Mouse (Mus musculus) forebrain, embryonic 12.5 days (tissue): ENCODE data around the gene Aldh1l1. TPM values are rescaled to one million over a fixed set of nuclear protein-coding genes. Genes with fewer than 3 reads are reported as not detected.

Source experiments
- ATAC-seq: fragments of 200-750 bp; cut with Nextera tagmentation; 2 replicates; pipeline ENCODE4 v1.8.0; 2017; ENCODE audit warnings: moderate TSS enrichment; ENCODE audit not compliant: low FRiP score
- H3K27ac ChIP-seq: fragments of 300-500 bp; sonication (generic); 2 replicates; pipeline ENCODE4 v1.5.1; 2016; ENCODE audit warnings: mild to moderate bottlenecking
- H3K27me3 ChIP-seq: fragments of 300-500 bp; sonication (generic); 2 replicates; pipeline ENCODE4 v1.6.1; 2016; ENCODE audit warnings: mild to moderate bottlenecking
- H3K36me3 ChIP-seq: fragments of 300-500 bp; sonication (generic); replicated peaks from 2 replicates; pipeline ENCODE4 v1.6.1; 2016; ENCODE audit warnings: mild to moderate bottlenecking
- H3K4me1 ChIP-seq: fragments of 300-500 bp; sonication (generic); 2 replicates; pipeline ENCODE4 v1.6.1; 2016
- H3K4me2 ChIP-seq: fragments of 300-500 bp; sonication (generic); 2 replicates; pipeline ENCODE4 v1.6.1; 2016; ENCODE audit warnings: mild to moderate bottlenecking, moderate library complexity
- H3K4me3 ChIP-seq: fragments of 300-500 bp; sonication (generic); replicated peaks from 2 replicates; pipeline ENCODE4 v1.5.1; 2016; ENCODE audit warnings: mild to moderate bottlenecking
- H3K9ac ChIP-seq: fragments of 300-500 bp; sonication (generic); 2 replicates; pipeline ENCODE4 v1.6.1; 2016; ENCODE audit warnings: mild to moderate bottlenecking
- H3K9me3 ChIP-seq: fragments of 300-500 bp; sonication (generic); 2 replicates; pipeline ENCODE4 v1.6.1; 2016
- WGBS: fragments of 180-500 bp; shearing (Covaris S2); methylation state at CpG from one replicate; pipeline ENCODE4 v1.1.7; 2016; 5-methylcytosine and 5-hydroxymethylcytosine counted together
- polyA plus RNA-seq: library from polyadenylated mRNA; unstranded; fragments of >200 nt; fragmentation: Nextera tagmentation; extraction: Ambion mirVana; gene quantifications from 2 replicates; pipeline ENCODE4 v1.2.1, GENCODE M21; 2016

Aldh1l1 gene
- polyA plus RNA-seq, 1 experiment from 2014 or later = 2.0 TPM

DNA sequence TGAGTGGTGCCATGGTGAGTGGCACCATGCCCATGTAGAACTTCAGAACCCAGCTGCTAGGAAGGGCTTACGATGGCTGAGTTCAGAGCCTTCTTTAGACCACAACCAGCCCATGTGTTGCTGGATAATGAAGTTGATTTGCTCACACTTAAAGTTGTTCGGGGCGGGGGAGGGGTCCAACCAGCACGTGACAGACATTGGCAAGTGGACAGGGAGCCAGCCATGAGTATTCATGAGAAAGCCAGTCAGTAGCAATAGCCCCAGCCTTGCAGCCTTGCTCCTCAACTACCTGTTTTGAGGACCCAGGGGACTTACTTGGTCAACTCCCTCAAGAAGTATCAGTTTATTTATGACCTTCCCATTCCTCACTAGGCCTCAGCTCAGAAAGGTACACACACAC, 158.7 kb downstream of the Aldh1l1 start:
- no peaks in the 10 kb centered on the region for H3K9me3 ChIP-seq
- no peaks in the 10 kb centered on the region for H3K36me3 ChIP-seq
- WGBS = 79% methylated on average over 4 of the region's 4 CpGs
- no peaks in the 10 kb centered on the region for H3K27me3 ChIP-seq
- H3K4me3 ChIP-seq = no peak overlapping the region
- H3K9ac ChIP-seq = no peak overlapping the region
- H3K27ac ChIP-seq = no peak overlapping the region
- ATAC-seq = no peak
- no peak overlapping the region for H3K4me2 ChIP-seq
- peaks cover 8% of the 10 kb centered on the region; the same call in 1 of the 2 replicates for H3K4me1 ChIP-seq

DNA sequence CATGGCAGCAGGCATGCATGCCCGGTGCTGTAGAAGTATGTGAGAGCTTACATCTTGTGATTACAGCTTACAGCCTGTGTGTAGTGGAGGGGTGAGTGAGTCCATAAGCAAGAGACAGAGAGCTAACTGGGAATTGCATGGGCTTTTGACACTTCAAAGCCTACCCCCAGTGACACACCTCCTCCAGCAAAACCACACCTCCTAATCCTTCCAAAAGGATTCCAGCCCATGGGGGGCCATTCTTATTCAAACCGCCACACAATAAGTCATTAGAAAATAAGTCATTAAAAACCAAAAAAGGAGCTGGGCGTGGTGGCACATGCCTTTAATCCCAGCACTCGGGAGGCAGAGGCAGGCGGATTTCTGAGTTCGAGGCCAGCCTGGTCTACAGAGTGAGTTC, 162.2 kb downstream of the Aldh1l1 start:
- no peak for ATAC-seq
- H3K27me3 ChIP-seq = no peaks in the 10 kb centered on the region
- H3K9ac ChIP-seq = no peak overlapping the region
- H3K4me3 ChIP-seq = no peak overlapping the region
- no peaks in the 10 kb centered on the region for H3K9me3 ChIP-seq
- H3K4me2 ChIP-seq = no peak overlapping the region
- WGBS = 86% methylated on average over 6 of the region's 6 CpGs
- H3K36me3 ChIP-seq = no peaks in the 10 kb centered on the region
- no peak overlapping the region for H3K27ac ChIP-seq
- H3K4me1 ChIP-seq = peaks cover 8% of the 10 kb centered on the region; the same call in 1 of the 2 replicates

DNA sequence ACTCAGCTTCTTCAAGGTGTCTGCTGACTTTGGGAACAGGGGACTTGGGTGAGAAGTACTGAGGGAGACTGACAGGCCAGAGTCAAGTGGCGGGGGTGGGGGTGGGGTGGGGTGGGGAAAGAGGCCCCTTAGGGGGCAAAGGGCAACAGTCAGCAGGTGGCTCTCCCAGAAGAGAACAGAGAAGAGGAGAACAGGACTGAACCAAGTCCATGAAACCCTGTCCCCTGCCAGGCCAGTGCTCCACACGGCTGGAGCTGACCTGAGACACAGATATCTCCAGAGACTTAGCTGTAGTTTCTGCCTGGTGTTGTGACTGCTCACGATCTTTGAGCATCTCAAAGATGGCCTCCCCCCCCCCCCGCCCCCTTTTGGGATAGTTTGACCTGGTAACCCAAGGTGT, 163.1 kb downstream of the Aldh1l1 start:
- Histone ChIP-seq H3K36me3 (no peaks in the 10 kb centered on the region), H3K27ac (no peak overlapping the region), H3K9ac (no peak overlapping the region), H3K27me3 (no peaks in the 10 kb centered on the region), H3K9me3 (no peaks in the 10 kb centered on the region), H3K4me2 (no peak overlapping the region), H3K4me3 (no peak overlapping the region), H3K4me1 (peaks cover 8% of the 10 kb centered on the region; the same call in 1 of the 2 replicates)
- ATAC-seq = no peak
- 72% methylated on average over 4 of the region's 4 CpGs for WGBS

Other genes with a start within 250 kb of the Aldh1l1 start
- gene Vmn1r54, start 240.1 kb upstream of the Aldh1l1 start, polyA plus RNA-seq = not detected in 2 replicates
- gene BC048671, start 185.2 kb upstream of the Aldh1l1 start, polyA plus RNA-seq = not detected in 2 replicates
- not detected in 2 replicates for gene Chst13, start 161.2 kb upstream of the Aldh1l1 start, polyA plus RNA-seq
- gene Uroc1, start 153.1 kb upstream of the Aldh1l1 start, polyA plus RNA-seq = not detected in 2 replicates
- 13.8 and 15.8 TPM in 2 replicates for gene Zxdc, start 116.9 kb upstream of the Aldh1l1 start, polyA plus RNA-seq
- 1.9 and 2.6 TPM in 2 replicates for gene Cfap100, start 57.6 kb upstream of the Aldh1l1 start, polyA plus RNA-seq
- 3.8 and 4.3 TPM in 2 replicates for gene Klf15, start 23.9 kb upstream of the Aldh1l1 start, polyA plus RNA-seq
- gene Slc41a3, start 118.3 kb downstream of the Aldh1l1 start, polyA plus RNA-seq = 2.0 and 2.1 TPM in 2 replicates